In genomic region chr16:44531239-44531797, GRCm38 (mm10) we compare ENCODE assay signal across 11 mouse cellular contexts. TPM values are rescaled to one million over a fixed set of nuclear protein-coding genes. Genes with fewer than 3 reads are reported as not detected.
A peak's percentile ranks its signal among the peaks of the same experiment; 100 is the strongest.
DNase-seq lines count a peak whose midpoint lies in the region; ATAC-seq and TF ChIP-seq lines count a peak whose summit lies in the region.
"Had no signal": no experiment of that assay in that cellular context is flagged by ENCODE, and none has a peak within 500 bp of the region (broad histone marks: within the 10 kb centered on the region; RNA-seq: fewer than 3 reads in every experiment).

No protein-coding gene starts in this region.

- no peaks in the 10 kb centered on the region for H3K27me3 ChIP-seq in cerebellum, adult 2 months (ENCODE audit: control insufficient read depth, insufficient read depth, low read length)
- H3K27me3 ChIP-seq in lung, embryonic 16.5 days (ENCODE audit: control insufficient read depth, insufficient read depth, low read depth, low read length): no peaks in the 10 kb centered on the region
- no peaks in the 10 kb centered on the region for H3K27me3 ChIP-seq in limb, embryonic 13.5 days
- H3K27me3 ChIP-seq in stomach, embryonic 16.5 days (ENCODE audit: control insufficient read depth, insufficient read depth, low read length): no peaks in the 10 kb centered on the region

- 43% methylated on average over 12 of the region's 12 CpGs for WGBS in cerebellum, adult 2 months
- 50% methylated on average over 12 of the region's 12 CpGs for WGBS in lung, embryonic 16.5 days
- WGBS in lung, adult 2 months: 67% methylated on average over 12 of the region's 12 CpGs
- WGBS in limb, embryonic 13.5 days: 39% methylated on average over 12 of the region's 12 CpGs
- WGBS in stomach, embryonic 16.5 days: 54% methylated on average over 12 of the region's 12 CpGs

- H3K36me3 ChIP-seq in lung, embryonic 16.5 days (ENCODE audit: control insufficient read depth, insufficient read depth, low read length): no peaks in the 10 kb centered on the region
- H3K36me3 ChIP-seq in limb, embryonic 13.5 days: peaks cover 39% of the 10 kb centered on the region
- H3K36me3 ChIP-seq in stomach, embryonic 16.5 days (ENCODE audit: control insufficient read depth, insufficient read depth, low read length): no peaks in the 10 kb centered on the region

- H3K4me3 ChIP-seq in cerebellum, adult 2 months (replicated peaks; ENCODE audit: insufficient read depth, low read depth, low read length): no peak overlapping the region
- peak overlapping the region; percentile 17; the same call in 1 of the 2 replicates for H3K4me3 ChIP-seq in lung, embryonic 16.5 days (ENCODE audit: low read length)
- no peak overlapping the region for H3K4me3 ChIP-seq in lung, adult 2 months (replicated peaks; ENCODE audit: extremely low read depth, low read depth, low read length)
- peak overlapping the region; percentile 11; the same call in 1 of the 2 replicates for H3K4me3 ChIP-seq in limb, embryonic 13.5 days
- peak overlapping the region; percentile 0; the same call in 1 of the 2 replicates for H3K4me3 ChIP-seq in stomach, embryonic 16.5 days (replicated peaks; ENCODE audit: low read length)

- H3K27ac ChIP-seq in cerebellum, adult 2 months (ENCODE audit: insufficient read depth, low read length): peak overlapping the region; percentile 82
- no peak overlapping the region for H3K27ac ChIP-seq in lung, embryonic 16.5 days (ENCODE audit: low read length)
- H3K27ac ChIP-seq in limb, embryonic 13.5 days: peak overlapping the region; percentile 70; the same call in 1 of the 2 replicates
- peak overlapping the region; percentile 6; the same call in 1 of the 2 replicates for H3K27ac ChIP-seq in stomach, embryonic 16.5 days (ENCODE audit: low read length)

- H3K4me2 ChIP-seq in lung, embryonic 16.5 days (ENCODE audit: low read depth, low read length): peak overlapping the region; percentile 47
- H3K4me2 ChIP-seq in limb, embryonic 13.5 days (replicated peaks): peak overlapping the region; percentile 52
- H3K4me2 ChIP-seq in stomach, embryonic 16.5 days (ENCODE audit: low read depth, low read length): peak overlapping the region; percentile 16

- H3K4me1 ChIP-seq in cerebellum, adult 2 months (ENCODE audit: control insufficient read depth, insufficient read depth, low read length): peaks cover 71% of the 10 kb centered on the region
- peaks cover 45% of the 10 kb centered on the region for H3K4me1 ChIP-seq in lung, embryonic 16.5 days (replicated peaks; ENCODE audit: control insufficient read depth, insufficient read depth, low read length)
- no peaks in the 10 kb centered on the region for H3K4me1 ChIP-seq in lung, adult 2 months (ENCODE audit: control insufficient read depth, insufficient read depth, low read length)
- H3K4me1 ChIP-seq in limb, embryonic 13.5 days: peaks cover 91% of the 10 kb centered on the region
- peaks cover 30% of the 10 kb centered on the region for H3K4me1 ChIP-seq in stomach, embryonic 16.5 days (ENCODE audit: control insufficient read depth, insufficient read depth, low read length)

- no peak for ATAC-seq in lung, embryonic 16.5 days (ENCODE audit: low read depth)
- ATAC-seq in limb, embryonic 13.5 days (ENCODE audit: low FRiP score, low read depth): 0 out of 2 replicates have a peak, but pooled peaks have one; percentile 25
- no peak for ATAC-seq in stomach, embryonic 16.5 days (ENCODE audit: insufficient read depth, low FRiP score)
- no peak for ATAC-seq in frontal cortex, adult (ENCODE audit: low TSS enrichment)

- TF ChIP-seq POLR2A in cerebellum, adult 2 months (IDR thresholded peaks at IDR 0.05; ENCODE audit: borderline replicate concordance, insufficient read depth, low read length): no peak
- no peak for TF ChIP-seq POLR2A in lung, adult 2 months (IDR thresholded peaks at IDR 0.05; ENCODE audit: borderline replicate concordance, extremely low read depth, low read depth, low read length)

- no peak overlapping the region for H3K9ac ChIP-seq in lung, embryonic 16.5 days (ENCODE audit: low read length)
- no peak overlapping the region for H3K9ac ChIP-seq in limb, embryonic 13.5 days
- H3K9ac ChIP-seq in stomach, embryonic 16.5 days (ENCODE audit: low read length): peak overlapping the region; percentile 9; the same call in 1 of the 2 replicates

- no peak for DNase-seq in cerebellum, adult 2 months
- no peak for DNase-seq in cerebellum, postnatal 25 days
- no peak for DNase-seq in lung, adult 2 months
- no peak for DNase-seq in gastrocnemius, postnatal 25 days
- DNase-seq: cerebellum, adult 11 months; thymus, postnatal 4 days had no signal

- H3K9me3 ChIP-seq in lung, embryonic 16.5 days (ENCODE audit: control insufficient read depth, low read length): no peaks in the 10 kb centered on the region
- peaks cover 4% of the 10 kb centered on the region; the same call in 1 of the 2 replicates for H3K9me3 ChIP-seq in limb, embryonic 13.5 days
- no peaks in the 10 kb centered on the region for H3K9me3 ChIP-seq in stomach, embryonic 16.5 days (replicated peaks; ENCODE audit: control insufficient read depth, low read length)

- no peak for TF ChIP-seq CTCF in cerebellum, adult 2 months (IDR thresholded peaks at IDR 0.05; ENCODE audit: borderline replicate concordance, insufficient read depth, low read depth, low read length)
- TF ChIP-seq CTCF in lung, adult 2 months (IDR thresholded peaks at IDR 0.05; ENCODE audit: insufficient read depth, low read length): no peak

RNA-seq across cellular contexts. Expression of gene Boc, which starts 27.4 kb away (rescaled TPM):
- 37.9 and 43.6 TPM in 2 replicates for polyA plus RNA-seq in cerebellum, adult 2 months (2012; rRNA removed)
- polyA plus RNA-seq in lung, embryonic 16.5 days (2015; fragmentation: Nextera tagmentation; extraction: Ambion mirVana): 29.7 and 32.0 TPM in 2 replicates
- 22.2 and 23.4 TPM in 2 replicates for polyA plus RNA-seq in lung, adult 2 months (2012; rRNA removed)
- polyA plus RNA-seq in limb, embryonic 13.5 days (2015; fragmentation: Nextera tagmentation; extraction: Ambion mirVana): 58.7 and 63.5 TPM in 2 replicates
- 16.9 and 17.9 TPM in 2 replicates for polyA plus RNA-seq in stomach, embryonic 16.5 days (2015; fragmentation: Nextera tagmentation; extraction: Ambion mirVana)
- total RNA-seq in gastrocnemius, postnatal 25 days (2021): 1 to 10 TPM; 4.0 to 5.7 TPM
- total RNA-seq: neutrophil, adult 5-6 weeks had no signal

Comparison
In these comparisons a context has a peak if more than half of its experiments do, and no peak if none do; other contexts are left out.
1. H3K4me3 ChIP-seq: peak in lung, embryonic 16.5 days (single experiment), limb, embryonic 13.5 days (single experiment) and stomach, embryonic 16.5 days (single experiment); none in cerebellum, adult 2 months (single experiment) and lung, adult 2 months (single experiment).
2. Peak in every context shown above with its lines, with median percentiles within 50 percentile points of each other: H3K4me2 ChIP-seq.